Mouse (Mus musculus): Measurements from ENCODE around the gene Zfp62.
A peak's percentile ranks its signal among the peaks of the same experiment; 100 is the strongest.

DNA sequence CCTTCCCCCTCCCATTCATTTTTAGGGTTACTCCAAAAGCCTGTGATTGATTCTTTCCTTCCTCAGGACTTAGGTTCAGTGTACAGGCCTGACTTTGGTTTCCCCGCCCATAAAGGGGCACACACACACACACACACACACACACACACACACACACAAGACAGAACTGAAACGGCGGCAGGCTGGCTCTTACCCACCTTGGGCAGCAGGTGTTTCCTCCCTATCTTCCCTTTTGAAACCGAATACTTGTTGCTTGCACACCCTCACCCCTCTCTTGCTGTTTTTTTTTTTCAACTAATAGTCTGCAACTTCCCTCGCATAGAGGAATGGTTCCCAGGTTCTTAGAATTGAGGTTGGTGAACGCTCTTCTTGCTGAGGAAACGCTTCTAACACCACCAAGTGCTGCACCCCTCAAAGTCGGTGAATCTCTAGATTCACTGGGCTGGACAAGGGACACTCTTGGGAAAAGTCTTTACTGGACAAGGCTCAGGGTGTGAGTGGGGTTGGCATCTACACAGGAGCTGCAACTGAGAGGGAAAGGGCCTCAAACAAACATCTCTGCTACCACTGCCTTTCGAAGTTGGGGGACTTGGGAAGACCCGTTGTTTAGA is 46.8 kb downstream of the Zfp62 start:
- TF ChIP-seq EP300 (IDR thresholded peaks at IDR 0.05; ENCODE audit: low read depth) (0 out of 2 replicates have a peak, but pooled peaks have one; percentile 22), CTCF (IDR thresholded peaks at IDR 0.05; ENCODE audit: low read depth) (no peak)
